Mouse (Mus musculus) hindbrain, embryonic 13.5 days (tissue): ENCODE measurements around the gene Zfp62. TPM values are rescaled to one million over a fixed set of nuclear protein-coding genes. Genes with fewer than 3 reads are reported as not detected.

Source experiments
- polyA plus RNA-seq: library from polyadenylated mRNA; unstranded; fragments of >200 nt; fragmentation: Nextera tagmentation; extraction: Ambion mirVana; gene quantifications from 2 replicates; pipeline ENCODE4 v1.2.1, GENCODE M21; 2015

Zfp62 gene
- polyA plus RNA-seq, 1 experiment from 2014 or later, result 53.4 TPM

Other genes starting within 250 kb of the Zfp62 start
- not detected in 2 replicates for gene Olfr56, start 224.4 kb upstream of the Zfp62 start, polyA plus RNA-seq
- 0.16 and 0.31 TPM in 2 replicates for gene 9930111J21Rik1, start 223.9 kb upstream of the Zfp62 start, polyA plus RNA-seq
- gene Gm12185, start 211.1 kb upstream of the Zfp62 start, polyA plus RNA-seq, result not detected in 2 replicates
- gene Tgtp1, start 209.1 kb upstream of the Zfp62 start, polyA plus RNA-seq, result 0.08 TPM in 1 of 2 replicates, not detected in the other
- gene 9930111J21Rik2, start 152.1 kb upstream of the Zfp62 start, polyA plus RNA-seq, result 0.25 and 0.28 TPM in 2 replicates
- not detected in 2 replicates for gene Tgtp2, start 139.1 kb upstream of the Zfp62 start, polyA plus RNA-seq
- 0.66 and 0.98 TPM in 2 replicates for gene Ifi47, start 126.7 kb upstream of the Zfp62 start, polyA plus RNA-seq
- not detected in 2 replicates for gene Olfr1396, start 88.4 kb upstream of the Zfp62 start, polyA plus RNA-seq
- gene Olfr1395, start 61.0 kb upstream of the Zfp62 start, polyA plus RNA-seq, result not detected in 2 replicates
- not detected in 2 replicates for gene Olfr1394, start 48.9 kb upstream of the Zfp62 start, polyA plus RNA-seq
- 0.05 and 0.10 TPM in 2 replicates for gene Btnl9, start 16.1 kb upstream of the Zfp62 start, polyA plus RNA-seq
- 31.0 and 34.0 TPM in 2 replicates for gene Mgat1, start 40.9 kb downstream of the Zfp62 start, polyA plus RNA-seq
- gene Olfr1393, start 75.0 kb downstream of the Zfp62 start, polyA plus RNA-seq, result 0.22 TPM in 1 of 2 replicates, not detected in the other
- not detected in 2 replicates for gene Olfr1392, start 82.0 kb downstream of the Zfp62 start, polyA plus RNA-seq
- gene Olfr10, start 101.4 kb downstream of the Zfp62 start, polyA plus RNA-seq, result not detected in 2 replicates
- gene Olfr1391, start 119.5 kb downstream of the Zfp62 start, polyA plus RNA-seq, result not detected in 2 replicates
- gene Olfr1390, start 131.9 kb downstream of the Zfp62 start, polyA plus RNA-seq, result not detected in 2 replicates
- gene Olfr1389, start 219.8 kb downstream of the Zfp62 start, polyA plus RNA-seq, result not detected in 2 replicates
- gene Olfr1388, start 233.3 kb downstream of the Zfp62 start, polyA plus RNA-seq, result 0.09 TPM in 1 of 2 replicates, not detected in the other